Mouse (Mus musculus): ENCODE measurements around the gene Fgfr1op2. TPM values are rescaled to one million over a fixed set of nuclear protein-coding genes. Genes with fewer than 3 reads are reported as not detected.

The Fgfr1op2 gene
- polyA plus RNA-seq, 1 experiment from 2014 or later = 93.5 TPM

DNA sequence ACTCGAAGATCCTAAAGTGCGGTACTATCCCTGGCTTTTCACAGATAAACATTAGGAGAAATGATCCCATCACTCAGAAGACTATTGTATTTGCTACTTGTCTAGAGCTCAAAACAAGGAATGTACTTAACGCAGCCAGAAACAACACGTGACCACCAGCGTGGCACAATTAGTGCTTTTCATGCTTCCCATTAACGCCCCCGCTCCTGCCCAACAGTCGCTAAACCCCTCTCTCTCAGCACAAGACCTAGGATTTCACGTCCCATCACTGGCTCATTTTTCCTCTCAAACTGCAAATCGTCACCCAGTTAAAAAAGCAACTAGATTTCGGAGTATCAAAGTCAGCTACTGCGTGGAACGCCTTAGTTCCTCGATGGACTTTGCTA is 56.6 kb downstream of the Fgfr1op2 start:
- Histone ChIP-seq H3K4me3 (peak overlapping the region; percentile 76), H3K27ac (peak overlapping the region; percentile 89; the same call in 1 of the 2 replicates), H3K4me1 (peaks cover 22% of the 10 kb centered on the region), H3K36me3 (no peaks in the 10 kb centered on the region), H3K9me3 (no peaks in the 10 kb centered on the region), H3K27me3 (no peaks in the 10 kb centered on the region), H3K4me2 (replicated peaks) (peak overlapping the region; percentile 71), H3K9ac (peak overlapping the region; percentile 88)
- 15% methylated on average over 14 of the region's 14 CpGs for WGBS
- ATAC-seq (ENCODE audit: low FRiP score, low read depth) = no peak

DNA sequence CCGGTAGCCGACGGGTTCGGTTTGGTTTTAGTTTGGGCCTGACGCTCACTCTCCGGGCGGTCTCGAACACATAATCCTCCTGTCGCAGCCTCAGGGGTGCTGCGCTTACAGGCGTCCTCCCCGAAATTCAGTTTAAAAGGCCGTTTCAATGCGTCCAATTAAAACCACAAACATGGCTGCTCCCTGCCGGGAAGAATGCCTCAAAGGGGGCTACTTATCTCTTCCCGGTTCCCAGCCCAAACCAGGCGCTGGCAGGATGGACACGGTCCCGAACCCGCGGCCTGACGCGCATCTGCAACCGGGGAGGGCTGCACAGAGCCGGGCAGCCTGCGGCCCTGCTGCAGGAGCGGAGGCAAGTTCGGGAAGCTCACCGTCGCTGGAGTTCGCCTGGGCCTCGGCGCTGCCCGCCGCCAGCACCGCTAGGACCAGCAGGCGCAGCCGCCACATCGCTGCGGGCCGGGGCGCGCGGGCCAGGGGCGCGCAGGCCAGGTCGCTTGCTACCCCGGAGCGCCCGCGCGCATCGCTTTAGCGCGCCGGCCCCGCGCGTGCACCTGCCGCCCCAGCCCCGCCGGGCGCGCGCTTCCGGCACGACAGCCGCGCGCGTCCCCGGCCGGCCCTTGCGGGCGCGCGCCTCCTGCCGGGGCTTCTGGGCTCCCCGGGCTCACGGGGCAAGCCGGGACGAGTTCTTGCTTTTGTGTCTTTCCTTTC is 57.2 kb downstream of the Fgfr1op2 start:
- Histone ChIP-seq H3K4me3 (peak overlapping the region; percentile 76), H3K27ac (peak overlapping the region; percentile 89), H3K4me2 (replicated peaks) (peak overlapping the region; percentile 71), H3K4me1 (peaks cover 22% of the 10 kb centered on the region), H3K9me3 (no peaks in the 10 kb centered on the region), H3K27me3 (no peaks in the 10 kb centered on the region), H3K9ac (peak overlapping the region; percentile 88), H3K36me3 (no peaks in the 10 kb centered on the region)
- ATAC-seq (ENCODE audit: low FRiP score, low read depth) = peak; percentile 94
- WGBS = under 1% methylated on average over 49 of the region's 82 CpGs

DNA sequence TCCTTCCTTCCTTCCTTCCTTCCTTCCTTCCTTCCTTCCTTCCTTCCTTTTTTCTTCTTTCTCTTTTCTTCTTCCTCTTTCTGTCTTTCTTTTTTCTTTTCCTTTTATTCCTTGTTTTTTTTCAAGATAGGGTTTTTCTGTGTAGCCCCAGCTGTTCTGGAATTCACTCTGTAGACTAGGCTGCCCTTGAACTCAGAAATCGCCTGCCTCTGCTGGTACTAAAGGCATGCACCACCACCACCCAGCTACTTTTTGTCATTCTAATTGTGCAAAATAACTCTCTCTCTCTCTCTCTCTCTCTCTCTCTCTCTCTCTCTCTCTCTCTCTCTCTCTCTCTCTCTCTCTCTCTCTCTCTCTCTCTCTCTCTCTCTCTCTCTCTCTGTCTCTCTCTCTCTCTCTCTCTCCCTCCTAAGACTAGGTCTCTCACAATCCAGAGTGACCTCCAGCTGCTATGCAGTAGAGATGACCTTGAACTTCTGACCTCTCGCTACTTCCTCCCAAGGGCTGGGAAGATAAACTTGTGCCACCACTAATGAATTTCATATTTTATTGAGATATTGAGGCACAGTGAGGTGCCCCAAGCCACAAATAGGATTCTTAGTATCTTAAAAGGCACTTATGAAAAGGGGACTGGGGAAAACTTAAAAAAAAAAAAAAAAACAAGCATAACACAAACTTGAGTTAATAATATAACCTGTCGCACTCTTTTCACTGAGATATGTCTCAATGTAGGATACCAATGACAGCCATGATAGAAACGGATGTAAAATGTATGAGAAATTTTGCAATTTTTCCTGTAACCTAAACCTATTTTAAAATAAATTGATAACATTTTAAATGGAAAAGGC is 58.0 kb downstream of the Fgfr1op2 start:
- no peak for ATAC-seq (ENCODE audit: low FRiP score, low read depth)
- Histone ChIP-seq H3K36me3 (no peaks in the 10 kb centered on the region), H3K9ac (0 out of 2 replicates have a peak overlapping the region, but pooled peaks have one; percentile 88), H3K9me3 (no peaks in the 10 kb centered on the region), H3K4me1 (peaks cover 22% of the 10 kb centered on the region), H3K4me2 (replicated peaks) (peak overlapping the region; percentile 71), H3K27me3 (no peaks in the 10 kb centered on the region), H3K4me3 (peak overlapping the region; percentile 76), H3K27ac (no peak overlapping the region)
- 60% methylated on average over 4 of the region's 4 CpGs for WGBS

DNA sequence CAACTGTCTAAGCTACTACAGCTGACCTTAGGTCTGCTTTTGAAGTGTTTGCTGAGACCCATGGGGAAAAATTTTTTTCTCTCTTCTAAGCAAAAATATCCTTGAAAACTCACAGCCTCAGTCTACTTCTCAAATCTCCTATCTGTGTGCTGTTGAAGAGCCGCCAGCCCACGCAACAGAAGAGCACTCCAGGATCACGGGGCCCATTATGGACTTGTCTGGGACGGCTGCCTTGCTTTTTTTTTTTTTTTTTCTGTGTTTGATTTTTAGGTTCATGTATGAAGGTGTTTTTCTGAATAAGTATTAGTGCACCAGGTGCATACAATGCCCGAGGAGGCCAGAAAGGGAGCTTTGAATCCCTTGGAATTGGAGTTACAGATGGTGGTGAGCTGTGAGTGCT is 59.5 kb downstream of the Fgfr1op2 start:
- peaks cover 22% of the 10 kb centered on the region for H3K4me1 ChIP-seq
- H3K27me3 ChIP-seq = no peaks in the 10 kb centered on the region
- WGBS = 89% methylated on average over 5 of the region's 5 CpGs
- no peak for ATAC-seq (ENCODE audit: low FRiP score, low read depth)
- no peak overlapping the region for H3K4me3 ChIP-seq
- no peak overlapping the region for H3K27ac ChIP-seq
- no peaks in the 10 kb centered on the region for H3K36me3 ChIP-seq
- H3K9me3 ChIP-seq = no peaks in the 10 kb centered on the region
- H3K4me2 ChIP-seq (replicated peaks) = no peak overlapping the region
- H3K9ac ChIP-seq = no peak overlapping the region

DNA sequence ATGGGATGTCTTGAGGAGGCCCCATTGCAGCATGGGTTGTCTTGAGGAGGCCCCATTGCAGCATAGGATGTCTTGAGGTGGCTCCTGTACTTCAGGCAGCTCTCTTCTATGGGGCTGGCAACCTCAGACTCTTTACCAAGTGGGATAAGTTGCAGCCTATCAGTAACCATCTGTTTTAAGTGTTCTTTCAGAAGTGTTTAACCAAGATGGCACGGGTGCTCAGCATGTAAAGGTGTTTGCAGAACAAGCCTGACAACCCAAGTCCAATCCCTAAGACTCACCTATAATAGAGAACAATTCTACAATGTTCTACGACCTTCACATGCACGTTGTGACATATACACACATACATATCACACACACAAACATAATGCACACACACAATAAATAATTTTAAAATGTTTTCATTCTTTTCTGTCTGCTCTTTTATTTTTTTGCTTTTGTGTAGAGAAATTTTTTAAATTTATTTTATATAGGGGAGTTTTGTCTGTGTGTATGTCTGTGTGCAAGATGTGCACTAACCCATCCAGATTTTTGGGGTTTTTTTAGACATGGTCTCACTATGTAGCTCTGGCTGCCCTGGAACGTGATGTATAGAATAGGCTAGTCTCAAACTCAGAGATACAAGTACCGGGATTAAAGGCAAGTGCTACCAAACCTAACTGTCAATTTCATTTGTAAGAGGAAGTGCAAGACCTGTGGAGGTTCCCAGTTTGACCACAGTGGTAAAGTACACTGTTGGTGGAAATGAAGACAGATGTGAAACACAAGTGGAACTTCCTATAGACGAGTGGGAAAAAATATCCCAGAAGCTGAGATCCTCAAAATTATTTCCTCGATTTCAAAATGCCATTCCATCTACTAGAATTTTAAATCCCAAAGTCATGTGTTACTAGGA is 63.3 kb downstream of the Fgfr1op2 start:
- H3K4me1 ChIP-seq = peaks cover 9% of the 10 kb centered on the region
- no peak overlapping the region for H3K9ac ChIP-seq

DNA sequence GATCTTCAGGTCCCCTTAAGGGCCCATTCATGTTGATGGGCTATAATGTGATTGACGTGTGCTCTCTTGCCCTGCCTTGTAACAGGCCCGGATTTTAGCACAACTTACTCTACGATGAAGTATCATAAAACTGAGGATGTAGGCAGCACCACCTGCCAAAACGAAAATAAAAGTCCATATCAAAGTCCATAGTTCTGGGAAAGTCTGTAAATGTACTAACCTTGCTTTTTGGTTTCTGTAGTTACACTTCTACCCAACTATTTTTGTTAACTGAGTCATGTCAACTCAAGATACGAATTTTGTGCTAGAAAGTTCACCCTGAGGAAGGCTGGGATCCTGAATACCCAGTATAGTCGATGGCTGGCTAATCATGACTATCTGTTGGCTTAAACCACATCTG is 64.0 kb downstream of the Fgfr1op2 start:
- H3K27ac ChIP-seq = no peak overlapping the region
- no peaks in the 10 kb centered on the region for H3K36me3 ChIP-seq
- WGBS = 82% methylated on average over 6 of the region's 6 CpGs

More for the DNA sequence above, 63.3 kb downstream of the Fgfr1op2 start:
- Histone ChIP-seq H3K4me2 (replicated peaks) (no peak overlapping the region), H3K4me3 (no peak overlapping the region), H3K9me3 (no peaks in the 10 kb centered on the region), H3K27ac (no peak overlapping the region), H3K36me3 (no peaks in the 10 kb centered on the region), H3K27me3 (no peaks in the 10 kb centered on the region)
- ATAC-seq (ENCODE audit: low FRiP score, low read depth) = no peak
- 84% methylated on average over 7 of the region's 7 CpGs for WGBS

DNA sequence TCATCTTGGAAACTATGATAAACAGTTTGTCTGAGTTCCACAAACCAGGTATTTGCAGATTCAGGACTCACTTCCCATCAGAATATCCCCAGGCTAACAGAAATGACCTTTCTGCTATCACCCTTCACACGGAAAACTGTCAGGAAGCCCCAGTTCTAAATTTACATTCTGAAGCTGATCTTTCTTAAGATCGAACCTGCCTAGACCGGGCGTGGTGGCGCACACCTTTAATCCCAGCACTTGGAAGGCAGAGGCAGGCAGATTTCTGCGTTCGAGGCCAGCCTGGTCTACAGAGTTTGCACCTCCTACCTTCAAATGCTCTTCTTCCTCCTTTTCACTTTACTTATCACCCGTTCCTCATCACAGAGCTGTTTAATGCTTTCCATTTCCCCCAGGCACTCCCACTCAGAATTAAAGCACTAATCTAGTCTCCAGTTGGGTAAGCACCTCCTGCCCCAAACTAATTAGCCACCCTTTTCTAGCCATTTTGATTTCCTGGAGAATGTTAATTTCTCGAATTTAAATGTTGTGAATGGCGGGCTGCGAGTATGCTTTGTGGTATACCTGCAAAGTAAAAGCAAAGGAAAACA is 64.7 kb downstream of the Fgfr1op2 start:
- H3K9ac ChIP-seq = peak overlapping the region; percentile 52
- peak overlapping the region; percentile 75 for H3K4me3 ChIP-seq
- H3K9me3 ChIP-seq = no peaks in the 10 kb centered on the region
- H3K4me2 ChIP-seq (replicated peaks) = peak overlapping the region; percentile 82
- 70% methylated on average over 11 of the region's 11 CpGs for WGBS
- H3K27me3 ChIP-seq = no peaks in the 10 kb centered on the region
- no peak for ATAC-seq (ENCODE audit: low FRiP score, low read depth)
- H3K36me3 ChIP-seq = no peaks in the 10 kb centered on the region
- peaks cover 9% of the 10 kb centered on the region for H3K4me1 ChIP-seq
- H3K27ac ChIP-seq = no peak overlapping the region

More for the DNA sequence above, 64.0 kb downstream of the Fgfr1op2 start:
- Histone ChIP-seq H3K4me2 (replicated peaks) (no peak overlapping the region), H3K9me3 (no peaks in the 10 kb centered on the region), H3K4me1 (peaks cover 9% of the 10 kb centered on the region), H3K4me3 (no peak overlapping the region), H3K9ac (no peak overlapping the region), H3K27me3 (no peaks in the 10 kb centered on the region)
- no peak for ATAC-seq (ENCODE audit: low FRiP score, low read depth)

DNA sequence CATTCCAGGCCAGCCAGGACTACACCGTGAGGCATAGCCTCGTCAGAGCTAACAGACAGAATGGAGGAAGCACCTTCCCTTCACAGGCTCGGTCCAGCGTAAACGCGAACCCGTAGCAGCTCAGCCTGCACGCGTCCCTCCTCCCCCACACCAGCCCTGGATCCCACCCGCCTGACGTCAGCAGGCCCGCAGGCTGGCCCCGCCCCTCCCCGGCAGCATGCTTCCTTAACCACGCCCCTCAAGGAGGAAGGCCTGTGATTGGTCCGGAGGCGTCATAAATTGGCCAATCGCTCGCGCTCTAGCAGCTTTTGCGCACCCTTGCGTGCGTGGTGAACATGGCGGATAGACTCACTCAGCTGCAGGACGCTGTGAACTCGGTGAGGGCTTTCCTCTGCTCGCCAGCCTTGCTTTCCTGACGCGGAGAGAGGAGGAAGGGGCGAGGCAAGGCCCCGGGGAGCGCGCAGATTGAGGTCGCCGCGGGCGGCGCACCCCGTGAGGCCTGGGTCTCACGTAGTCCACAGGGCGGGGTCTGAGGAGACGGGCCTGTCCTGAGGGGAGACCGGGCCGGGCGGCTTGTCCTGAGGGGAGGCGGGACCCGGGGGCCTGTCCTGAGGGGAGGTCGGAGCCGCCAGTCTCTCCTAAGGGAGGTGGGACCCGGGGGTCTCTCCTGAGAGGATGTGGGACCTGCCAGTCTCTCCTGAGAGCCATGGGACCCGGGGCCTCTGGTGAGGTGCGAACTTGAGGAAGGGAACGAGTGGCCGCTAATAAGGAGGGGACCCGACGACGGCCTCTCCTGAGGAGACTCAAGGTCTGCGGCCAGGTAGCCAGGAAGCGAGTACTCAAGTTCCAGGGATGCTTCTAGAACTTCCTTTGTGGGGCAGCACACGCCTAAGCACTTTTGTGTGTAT is 65.5 kb downstream of the Fgfr1op2 start, which contains the start of the genes Med21 and Tm7sf3:
Gene Med21, plus strand, starts transcription at position 272 of the 908 bp plus-strand sequence.
Gene Tm7sf3, minus strand, starts transcription at position 549 of the 908 bp plus-strand sequence.
- H3K9ac ChIP-seq = peak within 1 kb of the TSS; percentile 92
- H3K27me3 ChIP-seq = no peaks in the 10 kb centered on the region
- ATAC-seq (ENCODE audit: low FRiP score, low read depth) = peak; percentile 97
- H3K4me3 ChIP-seq = peak within 1 kb of the TSS; percentile 75
- H3K4me1 ChIP-seq = peaks cover 9% of the 10 kb centered on the region
- WGBS = under 1% methylated on average over 60 of the region's 60 CpGs
- no peaks in the 10 kb centered on the region for H3K36me3 ChIP-seq
- H3K9me3 ChIP-seq = no peaks in the 10 kb centered on the region
- H3K27ac ChIP-seq = peak within 1 kb of the TSS; percentile 78
- peak within 1 kb of the TSS; percentile 82 for H3K4me2 ChIP-seq (replicated peaks)

DNA sequence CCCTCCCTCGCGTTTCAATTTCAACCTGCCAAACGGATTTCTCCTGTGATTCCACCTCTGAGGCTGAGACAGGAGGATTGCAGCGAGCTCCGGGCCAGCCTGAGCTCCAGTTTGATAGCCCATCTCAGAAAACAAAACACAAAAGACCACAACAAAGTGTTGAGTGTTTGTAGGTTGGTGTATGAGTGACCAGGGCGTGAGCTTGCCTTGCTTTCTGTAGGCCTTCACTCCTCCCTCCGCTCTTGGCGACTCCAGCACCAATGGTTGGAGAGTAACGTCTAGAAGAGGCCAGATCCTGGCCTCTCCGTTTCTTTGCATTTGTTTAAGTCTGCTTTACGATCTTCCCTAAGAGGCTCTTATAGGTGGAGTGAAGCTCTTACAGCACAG is 66.2 kb downstream of the Fgfr1op2 start:
- H3K4me1 ChIP-seq = peaks cover 9% of the 10 kb centered on the region
- H3K9ac ChIP-seq = peak overlapping the region; percentile 92
- H3K27ac ChIP-seq = peak overlapping the region; percentile 78; the same call in 1 of the 2 replicates
- 32% methylated on average over 11 of the region's 11 CpGs for WGBS
- peak overlapping the region; percentile 75 for H3K4me3 ChIP-seq
- H3K36me3 ChIP-seq = no peaks in the 10 kb centered on the region
- H3K9me3 ChIP-seq = no peaks in the 10 kb centered on the region
- no peaks in the 10 kb centered on the region for H3K27me3 ChIP-seq
- ATAC-seq (ENCODE audit: low FRiP score, low read depth) = no peak
- peak overlapping the region; percentile 82 for H3K4me2 ChIP-seq (replicated peaks)

All from limb, embryonic 13.5 days (tissue).